Mouse (Mus musculus) heart, adult 2 months (tissue): ENCODE measurements around the gene Pgm5. TPM values are rescaled to one million over a fixed set of nuclear protein-coding genes. Genes with fewer than 3 reads are reported as not detected.
A peak's percentile ranks its signal among the peaks of the same experiment; 100 is the strongest.

ENCODE experiments used
- DNase-seq, 2 experiments: peaks; one replicate each; pipeline ENCODE4 v3.0.0; 2021
- H3K27ac ChIP-seq: fragments of 200-600 bp; 2 replicates; pipeline ENCODE4 v1.8.1; 2022
- H3K27me3 ChIP-seq: fragments of 200-500 bp; 2 replicates; pipeline ENCODE4 v1.6.1; 2012; ENCODE audit warnings: mild to moderate bottlenecking, low read length, inconsistent platforms, mixed read lengths; ENCODE audit not compliant: control insufficient read depth, insufficient read depth
- H3K36me3 ChIP-seq: fragments of 200-500 bp; 2 replicates; pipeline ENCODE4 v1.6.1; 2012; ENCODE audit warnings: low read length, inconsistent platforms; ENCODE audit not compliant: control insufficient read depth, insufficient read depth
- H3K4me1 ChIP-seq: fragments of 200-500 bp; 2 replicates; pipeline ENCODE4 v1.6.1; 2011; ENCODE audit warnings: low read length; ENCODE audit not compliant: control insufficient read depth, insufficient read depth
- H3K4me3 ChIP-seq: fragments of 200-600 bp; 2 replicates; pipeline ENCODE4 v1.8.1; 2022
- H3K79me2 ChIP-seq: fragments of 200-500 bp; replicated peaks from 2 replicates; pipeline ENCODE4 v1.6.1; 2012; ENCODE audit warnings: mild to moderate bottlenecking, inconsistent platforms, low read length, moderate library complexity, mixed read lengths; ENCODE audit not compliant: control insufficient read depth, insufficient read depth
- H3K9ac ChIP-seq: fragments of 200-500 bp; 2 replicates; pipeline ENCODE4 v1.6.1; 2012; ENCODE audit warnings: low read depth, mild to moderate bottlenecking, control low read depth, inconsistent platforms, low read length, mixed read lengths
- CTCF ChIP-seq: fragments of 200-600 bp; IDR thresholded peaks from 2 replicates; pipeline ENCODE4 v1.8.1; 2022; ENCODE audit warnings: antibody characterized with exemption, mild to moderate bottlenecking, moderate library complexity
- EP300 ChIP-seq: fragments of 200-500 bp; IDR thresholded peaks from 2 replicates; pipeline ENCODE4 v1.6.1; 2011; ENCODE audit warnings: low read depth, low read length, control low read depth; ENCODE audit not compliant: insufficient read depth
- POLR2A ChIP-seq: fragments of 200-500 bp; IDR thresholded peaks from 2 replicates; pipeline ENCODE4 v1.6.1; 2011; ENCODE audit warnings: mild to moderate bottlenecking, low read depth, low read length, control low read depth; ENCODE audit not compliant: insufficient read depth
- WGBS: fragments of 180-500 bp; shearing (Covaris S2); methylation state at CpG from one replicate; pipeline ENCODE4 v1.1.7; 2018; 5-methylcytosine and 5-hydroxymethylcytosine counted together
- intact Hi-C: fragments of 180-260 bp; cut with DNase I; formaldehyde crosslinking; loops from one replicate; pipeline ENCODE4 v1.15.1; 2025
- polyA plus RNA-seq: library from polyadenylated mRNA; depleted of rRNA; stranded (reverse); fragments of >200 nt; gene quantifications from 2 replicates; pipeline ENCODE4 v1.2.3, GENCODE M21; 2012
- total RNA-seq, 2 experiments: library from RNA; stranded (reverse); gene quantifications; 2 replicates each; pipeline ENCODE4 v1.2.3; 2021

Gene Pgm5
- total and polyA plus RNA-seq, 3 experiments: 48.6 to 103 (median 93.8) TPM

DNA sequence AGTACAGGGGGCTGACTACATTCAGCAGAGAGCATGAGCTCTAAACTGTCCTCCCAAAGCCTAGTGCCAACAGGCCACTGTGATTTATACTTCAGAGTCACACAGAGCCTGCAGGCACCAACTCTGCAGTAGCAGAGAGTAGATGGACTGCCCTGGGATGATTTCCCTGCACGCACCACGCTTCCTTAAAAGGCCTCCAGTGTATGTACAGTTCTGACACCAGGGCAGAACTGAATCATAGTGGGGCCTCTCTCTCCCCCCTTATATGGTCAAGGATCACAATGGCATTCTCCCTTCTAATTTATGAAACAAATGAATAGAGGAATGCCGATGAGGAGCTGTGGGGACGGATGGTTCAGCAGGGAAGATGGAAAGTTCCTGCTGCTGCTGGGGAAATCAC, 91.3 kb downstream of the Pgm5 start:
- WGBS: 69% methylated on average over 4 of the region's 4 CpGs
- H3K4me3 ChIP-seq: no peak overlapping the region
- no peak for DNase-seq
- no peaks in the 10 kb centered on the region for H3K36me3 ChIP-seq
- H3K27ac ChIP-seq: no peak overlapping the region
- TF ChIP-seq POLR2A: no peak
- TF ChIP-seq EP300: no peak
- TF ChIP-seq CTCF: no peak
- H3K79me2 ChIP-seq: no peaks in the 10 kb centered on the region; the same call in 1 of the 2 replicates
- H3K9ac ChIP-seq: no peak overlapping the region
- intact Hi-C loops: no loop called here
- H3K27me3 ChIP-seq: no peaks in the 10 kb centered on the region
- H3K4me1 ChIP-seq: no peaks in the 10 kb centered on the region

DNA sequence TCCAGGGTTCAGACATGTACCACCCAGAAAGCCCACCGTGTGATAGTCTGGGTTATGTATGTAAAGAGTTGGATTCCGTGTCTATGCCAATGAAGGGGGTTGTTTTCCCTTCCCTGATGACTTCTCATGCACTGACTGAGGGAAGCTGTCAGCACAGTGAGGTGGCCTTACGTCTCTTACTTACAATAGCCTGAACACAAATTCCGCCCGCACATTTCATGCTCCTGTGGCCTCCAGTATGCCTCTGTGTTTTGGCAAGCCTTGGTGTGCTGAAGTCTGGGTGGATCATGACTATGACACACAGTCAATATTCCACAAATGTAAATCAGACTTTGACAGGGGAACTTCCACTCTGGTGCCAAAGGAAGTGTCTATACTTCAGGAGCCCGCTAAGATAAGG, 94.3 kb downstream of the Pgm5 start:
- TF ChIP-seq CTCF (no peak), POLR2A (no peak), EP300 (no peak)
- Histone ChIP-seq H3K4me1 (no peaks in the 10 kb centered on the region), H3K36me3 (no peaks in the 10 kb centered on the region), H3K27ac (no peak overlapping the region), H3K79me2 (no peaks in the 10 kb centered on the region), H3K4me3 (no peak overlapping the region), H3K9ac (no peak overlapping the region), H3K27me3 (no peaks in the 10 kb centered on the region)
- 74% methylated on average over 6 of the region's 6 CpGs for WGBS
- DNase-seq: no peak
- intact Hi-C loops: no loop called here

GRCm38 (mm10) chr19:24762473-24763149, 99.0 kb downstream of the Pgm5 start:
- Histone ChIP-seq H3K4me1 (no peaks in the 10 kb centered on the region; the same call in 1 of the 2 replicates), H3K27me3 (no peaks in the 10 kb centered on the region), H3K27ac (no peak overlapping the region), H3K9ac (no peak overlapping the region), H3K79me2 (no peaks in the 10 kb centered on the region), H3K36me3 (no peaks in the 10 kb centered on the region), H3K4me3 (no peak overlapping the region)
- intact Hi-C loops: no loop called here
- TF ChIP-seq CTCF (no peak), EP300 (no peak), POLR2A (no peak)
- WGBS: 66% methylated on average over 12 of the region's 12 CpGs
- DNase-seq: no peak

GRCm38 (mm10) chr19:24756627-24757026, 105.0 kb downstream of the Pgm5 start:
- no peaks in the 10 kb centered on the region; the same call in 1 of the 2 replicates for H3K79me2 ChIP-seq
- H3K9ac ChIP-seq: no peak overlapping the region
- WGBS: 29% methylated on average over 4 of the region's 4 CpGs
- no peak for DNase-seq
- H3K36me3 ChIP-seq: peaks cover 5% of the 10 kb centered on the region
- no peak for TF ChIP-seq CTCF
- no peak for TF ChIP-seq EP300
- TF ChIP-seq POLR2A: no peak
- no peak overlapping the region for H3K27ac ChIP-seq
- peaks cover 7% of the 10 kb centered on the region for H3K4me1 ChIP-seq
- no peaks in the 10 kb centered on the region for H3K27me3 ChIP-seq
- intact Hi-C loops: no loop called here
- no peak overlapping the region for H3K4me3 ChIP-seq

DNA sequence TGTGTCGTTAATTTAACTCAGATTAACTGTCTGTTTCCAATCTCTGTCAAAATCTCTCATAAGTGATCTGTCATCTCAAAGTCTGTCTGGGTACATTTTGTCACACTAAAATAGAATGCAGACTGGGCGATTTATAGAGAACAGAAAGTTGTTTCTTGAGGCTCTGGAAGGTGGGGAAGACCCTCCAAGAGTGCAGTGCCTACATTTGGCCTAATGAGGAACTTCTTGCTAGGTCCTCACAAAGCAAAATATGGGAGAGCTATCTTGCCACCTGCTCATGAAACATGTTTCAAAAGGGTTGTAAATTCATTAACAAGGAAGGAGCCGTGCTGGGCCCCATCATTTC, 107.2 kb downstream of the Pgm5 start:
- H3K27ac ChIP-seq: no peak overlapping the region; the same call in 1 of the 2 replicates
- WGBS: 71% methylated on average over 3 of the region's 3 CpGs

DNA sequence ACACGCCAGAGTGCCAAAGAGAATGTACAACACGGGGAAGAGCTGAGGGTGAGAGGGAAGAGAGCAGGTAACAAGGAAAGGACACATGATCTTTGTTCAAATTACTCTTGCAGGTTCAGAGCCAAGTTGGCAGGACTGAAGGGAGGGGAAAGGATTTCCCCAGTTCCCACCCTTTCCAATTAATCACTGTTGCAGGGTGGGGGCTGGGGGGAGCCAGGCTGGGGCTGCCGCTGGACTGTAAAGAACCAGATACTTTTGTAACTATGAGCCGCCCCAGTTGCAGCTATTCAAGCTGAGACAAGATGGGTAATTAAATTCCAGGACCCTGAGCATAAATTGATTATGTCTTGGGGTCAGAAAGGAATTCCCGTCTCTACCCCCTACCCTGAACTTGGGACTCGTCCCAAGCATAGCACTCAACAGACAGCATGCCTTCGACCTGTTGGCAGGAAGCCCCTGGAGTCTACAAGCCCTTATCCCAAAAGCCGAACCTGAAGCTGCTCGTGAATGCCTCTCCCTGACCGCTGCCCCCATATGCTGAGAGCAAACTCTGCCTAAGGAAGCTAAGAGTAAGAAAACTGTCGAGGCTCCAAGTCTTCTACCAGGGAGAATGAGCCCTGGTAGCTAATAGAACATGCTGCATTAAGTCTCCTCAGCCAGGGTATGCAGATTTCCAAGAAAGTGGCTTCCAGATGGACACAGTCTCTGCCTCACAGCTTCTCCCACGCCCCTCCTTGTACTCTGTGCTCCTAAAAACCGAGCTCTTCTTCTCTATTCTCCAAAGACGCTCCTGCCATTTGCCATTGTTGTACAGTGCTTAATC, 107.8 kb downstream of the Pgm5 start:
- Histone ChIP-seq H3K27ac (no peak overlapping the region; the same call in 1 of the 2 replicates), H3K27me3 (no peaks in the 10 kb centered on the region), H3K4me3 (no peak overlapping the region), H3K79me2 (no peaks in the 10 kb centered on the region; the same call in 1 of the 2 replicates), H3K9ac (no peak overlapping the region), H3K4me1 (peaks cover 7% of the 10 kb centered on the region), H3K36me3 (peaks cover 5% of the 10 kb centered on the region)
- DNase-seq: peak; percentile 32 to 35
- WGBS: 32% methylated on average over 14 of the region's 14 CpGs
- TF ChIP-seq CTCF: no peak
- no peak for TF ChIP-seq POLR2A
- 0 out of 2 replicates have a peak, but pooled peaks have one; percentile 36 for TF ChIP-seq EP300
- intact Hi-C loops: no loop called here

More for the DNA sequence above, 107.2 kb downstream of the Pgm5 start:
- peaks cover 5% of the 10 kb centered on the region for H3K36me3 ChIP-seq
- peaks cover 7% of the 10 kb centered on the region for H3K4me1 ChIP-seq
- H3K79me2 ChIP-seq: no peaks in the 10 kb centered on the region; the same call in 1 of the 2 replicates
- no peak overlapping the region for H3K4me3 ChIP-seq
- intact Hi-C loops: no loop called here
- H3K27me3 ChIP-seq: no peaks in the 10 kb centered on the region
- TF ChIP-seq CTCF (no peak), EP300 (no peak), POLR2A (no peak)
- DNase-seq: no peak
- no peak overlapping the region for H3K9ac ChIP-seq
